Mouse (Mus musculus): ENCODE results near the gene Fam92b. TPM values are rescaled to one million over a fixed set of nuclear protein-coding genes. Genes with fewer than 3 reads are reported as not detected.

The Fam92b gene
- polyA plus RNA-seq, 1 experiment: 10.2 TPM

DNA sequence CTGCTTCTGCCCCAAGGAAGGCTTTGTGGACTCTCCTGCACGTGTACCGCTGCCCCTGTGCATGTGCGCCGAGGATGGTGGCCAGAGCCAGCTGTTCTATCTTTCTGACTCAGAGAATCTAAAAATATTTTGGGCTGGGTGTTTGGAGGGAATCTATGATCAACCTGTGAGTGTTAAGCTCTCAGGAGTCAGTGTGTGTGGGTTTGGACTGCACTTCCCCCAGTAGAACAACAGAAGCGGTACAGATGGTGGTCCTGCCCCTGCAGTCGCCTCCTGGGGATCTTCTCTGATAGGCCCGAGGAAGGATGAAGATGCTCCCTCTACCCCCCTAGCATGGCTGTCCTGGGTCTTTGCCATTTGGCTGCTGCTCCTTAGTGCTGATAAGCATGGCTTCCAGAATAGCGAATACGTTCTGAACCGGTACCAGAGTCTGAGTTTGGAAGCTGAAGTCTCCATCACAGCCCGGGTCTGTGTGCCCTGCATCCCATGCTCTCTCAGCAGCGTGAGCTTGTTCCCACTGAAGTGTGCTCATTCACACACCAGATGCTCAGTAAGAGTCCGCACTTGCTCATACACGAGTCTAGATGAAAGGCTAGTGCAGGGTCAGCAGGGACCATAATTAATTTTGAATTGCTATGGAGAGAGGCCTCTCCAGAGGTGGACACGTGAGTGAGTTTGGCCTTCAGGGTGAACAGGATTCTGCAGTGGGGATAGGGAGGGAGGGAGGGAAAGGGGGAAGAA is 33.2 kb downstream of the Fam92b start:
- DNase-seq: no peak
- WGBS: 54% methylated on average over 15 of the region's 15 CpGs
- TF ChIP-seq CTCF (IDR thresholded peaks at IDR 0.05; ENCODE audit: insufficient read depth, low read length) (no peak), POLR2A (IDR thresholded peaks at IDR 0.05; ENCODE audit: borderline replicate concordance, extremely low read depth, low read depth, low read length) (no peak)
- H3K4me1 ChIP-seq (ENCODE audit: control insufficient read depth, insufficient read depth, low read length): peaks cover 29% of the 10 kb centered on the region
- H3K4me3 ChIP-seq (replicated peaks; ENCODE audit: extremely low read depth, low read depth, low read length): no peak overlapping the region

DNA sequence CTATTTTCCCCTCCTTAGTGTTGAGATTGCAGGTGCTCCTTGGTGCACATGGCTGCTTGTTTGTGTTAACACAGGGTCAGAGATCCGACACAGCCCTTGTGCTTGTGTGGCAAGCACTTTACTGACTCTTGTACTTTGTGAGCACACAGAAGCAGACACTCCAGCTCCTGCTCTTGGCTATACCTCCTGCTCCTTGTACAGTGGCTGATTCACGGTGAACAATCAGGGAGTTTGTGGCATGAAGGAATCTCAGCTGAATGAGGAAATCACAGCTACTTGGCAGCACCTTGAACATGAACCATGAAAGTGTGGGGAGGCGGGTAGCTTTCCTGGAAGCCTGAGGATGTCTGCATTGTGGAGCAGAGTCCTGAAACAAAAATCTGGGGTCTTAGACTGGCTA is 36.5 kb downstream of the Fam92b start:
- TF ChIP-seq POLR2A (IDR thresholded peaks at IDR 0.05; ENCODE audit: borderline replicate concordance, extremely low read depth, low read depth, low read length): no peak
- no peak for TF ChIP-seq CTCF (IDR thresholded peaks at IDR 0.05; ENCODE audit: insufficient read depth, low read length)
- DNase-seq: peak; percentile 34
- WGBS: 44% methylated on average over 3 of the region's 3 CpGs
- no peak overlapping the region for H3K4me3 ChIP-seq (replicated peaks; ENCODE audit: extremely low read depth, low read depth, low read length)
- H3K4me1 ChIP-seq (ENCODE audit: control insufficient read depth, insufficient read depth, low read length): peaks cover 31% of the 10 kb centered on the region

DNA sequence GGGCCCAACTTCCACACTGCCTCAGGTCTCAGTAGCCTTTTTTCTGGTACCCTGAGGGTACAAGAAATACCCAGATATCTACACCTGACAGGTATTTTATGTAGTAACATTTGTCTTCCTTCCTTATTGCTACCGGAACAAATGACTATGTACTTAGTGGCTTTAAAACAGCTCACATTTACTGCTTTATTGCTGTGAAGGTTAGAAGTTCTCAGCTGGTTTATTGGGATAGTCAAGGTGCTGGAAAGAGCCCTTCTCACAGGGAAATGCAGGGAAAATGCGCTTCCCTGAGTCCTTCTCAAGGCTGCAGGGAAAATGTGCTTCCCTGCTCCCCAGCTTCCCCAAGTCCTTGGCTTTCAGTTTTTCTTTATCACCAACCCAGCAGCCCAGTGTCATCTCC is 38.3 kb downstream of the Fam92b start:
- Histone ChIP-seq H3K4me1 (ENCODE audit: control insufficient read depth, insufficient read depth, low read length) (peaks cover 20% of the 10 kb centered on the region), H3K4me3 (replicated peaks; ENCODE audit: extremely low read depth, low read depth, low read length) (no peak overlapping the region)
- 98% methylated on average over 2 of the region's 2 CpGs for WGBS
- no peak for DNase-seq
- TF ChIP-seq POLR2A (IDR thresholded peaks at IDR 0.05; ENCODE audit: borderline replicate concordance, extremely low read depth, low read depth, low read length) (no peak), CTCF (IDR thresholded peaks at IDR 0.05; ENCODE audit: insufficient read depth, low read length) (no peak)

DNA sequence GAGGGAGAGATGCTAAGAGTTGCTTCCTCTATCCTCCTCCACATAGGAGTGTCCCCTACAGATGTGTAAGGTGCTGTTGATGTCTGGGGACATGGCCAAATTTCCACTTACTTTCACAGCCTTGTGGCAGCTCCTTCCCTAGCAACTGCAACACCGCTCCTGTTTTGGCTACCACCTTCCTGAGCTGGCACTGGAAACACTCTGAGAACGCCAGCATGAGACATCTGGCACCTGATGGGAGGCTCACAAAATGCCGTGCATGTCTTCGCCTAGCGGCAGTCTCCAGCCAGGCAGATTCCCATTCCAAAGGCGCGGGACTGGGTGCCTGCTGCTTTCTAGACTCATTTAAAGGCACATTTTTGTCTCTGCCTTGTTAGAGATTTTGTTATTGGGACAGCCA is 40.6 kb downstream of the Fam92b start:
- DNase-seq: no peak
- Histone ChIP-seq H3K4me3 (replicated peaks; ENCODE audit: extremely low read depth, low read depth, low read length) (no peak overlapping the region), H3K4me1 (ENCODE audit: control insufficient read depth, insufficient read depth, low read length) (peaks cover 18% of the 10 kb centered on the region)
- TF ChIP-seq POLR2A (IDR thresholded peaks at IDR 0.05; ENCODE audit: borderline replicate concordance, extremely low read depth, low read depth, low read length): no peak
- no peak for TF ChIP-seq CTCF (IDR thresholded peaks at IDR 0.05; ENCODE audit: insufficient read depth, low read length)
- 45% methylated on average over 7 of the region's 7 CpGs for WGBS

DNA sequence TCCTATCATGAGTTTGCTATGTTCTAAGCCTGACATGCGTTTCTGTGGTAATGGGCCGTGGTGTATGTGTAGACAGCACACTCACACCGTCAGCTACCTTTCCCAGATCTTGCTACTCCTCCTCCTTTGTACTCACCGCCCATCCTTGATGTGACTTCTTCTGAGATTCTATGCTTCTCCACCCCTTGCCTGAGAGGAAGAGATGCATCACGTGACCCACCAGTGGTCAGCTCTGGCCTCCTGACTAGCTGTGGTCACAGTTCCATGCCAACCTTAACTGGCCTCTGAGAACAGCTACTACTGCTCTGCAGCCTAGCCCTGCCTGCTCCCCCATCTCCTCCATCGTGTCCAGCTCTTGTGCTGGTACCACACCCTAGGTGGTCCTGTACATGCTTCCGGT is 41.6 kb downstream of the Fam92b start:
- no peak for DNase-seq
- no peak for TF ChIP-seq CTCF (IDR thresholded peaks at IDR 0.05; ENCODE audit: insufficient read depth, low read length)
- WGBS: 88% methylated on average over 7 of the region's 7 CpGs
- Histone ChIP-seq H3K4me3 (replicated peaks; ENCODE audit: extremely low read depth, low read depth, low read length) (no peak overlapping the region), H3K4me1 (ENCODE audit: control insufficient read depth, insufficient read depth, low read length) (peaks cover 13% of the 10 kb centered on the region)

DNA sequence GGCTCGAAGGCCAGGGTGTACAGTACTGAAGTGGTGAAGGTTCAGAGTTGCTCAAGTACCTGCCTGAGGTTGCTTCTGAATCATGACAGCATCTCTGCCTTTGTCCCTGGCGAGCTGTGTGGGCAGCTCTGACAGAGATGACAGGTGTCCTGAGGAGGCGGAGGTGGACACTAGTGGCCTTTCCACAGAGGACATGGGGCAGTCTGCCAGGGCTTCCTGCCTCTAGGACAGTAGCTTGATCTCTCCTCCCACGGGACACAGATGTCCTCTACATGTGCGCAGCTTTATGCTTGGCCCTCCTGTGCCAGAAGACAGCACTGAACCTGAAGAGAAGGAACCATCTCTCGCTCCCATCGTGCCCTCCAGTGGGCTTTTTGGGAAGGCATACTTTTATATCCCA is 44.1 kb downstream of the Fam92b start:
- TF ChIP-seq POLR2A (IDR thresholded peaks at IDR 0.05; ENCODE audit: borderline replicate concordance, extremely low read depth, low read depth, low read length): no peak
- TF ChIP-seq CTCF (IDR thresholded peaks at IDR 0.05; ENCODE audit: insufficient read depth, low read length): no peak
- Histone ChIP-seq H3K4me3 (replicated peaks; ENCODE audit: extremely low read depth, low read depth, low read length) (no peak overlapping the region), H3K4me1 (ENCODE audit: control insufficient read depth, insufficient read depth, low read length) (peaks cover 13% of the 10 kb centered on the region)
- 66% methylated on average over 7 of the region's 7 CpGs for WGBS
- no peak for DNase-seq

DNA sequence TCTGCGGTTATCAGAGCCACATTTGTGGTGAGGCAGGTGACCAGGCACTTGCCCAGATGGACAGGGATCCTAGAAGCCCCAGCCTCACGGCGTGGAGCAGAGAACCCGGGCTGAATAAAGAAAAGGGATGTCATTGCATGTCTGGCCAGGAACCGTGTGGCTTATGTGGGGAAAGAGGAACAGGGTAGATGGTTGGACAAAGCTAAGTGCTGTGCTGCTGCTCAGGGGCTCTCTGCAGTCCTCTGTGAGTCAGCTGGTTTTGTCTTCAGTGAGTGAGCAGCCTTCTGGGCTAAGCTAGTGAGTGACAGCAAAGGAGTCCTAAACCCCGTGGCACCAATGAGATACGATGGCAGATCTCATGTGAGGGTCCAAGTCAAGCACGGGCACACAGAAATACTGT is 46.1 kb downstream of the Fam92b start:
- no peak for TF ChIP-seq CTCF (IDR thresholded peaks at IDR 0.05; ENCODE audit: insufficient read depth, low read length)
- no peak for TF ChIP-seq POLR2A (IDR thresholded peaks at IDR 0.05; ENCODE audit: borderline replicate concordance, extremely low read depth, low read depth, low read length)

DNA sequence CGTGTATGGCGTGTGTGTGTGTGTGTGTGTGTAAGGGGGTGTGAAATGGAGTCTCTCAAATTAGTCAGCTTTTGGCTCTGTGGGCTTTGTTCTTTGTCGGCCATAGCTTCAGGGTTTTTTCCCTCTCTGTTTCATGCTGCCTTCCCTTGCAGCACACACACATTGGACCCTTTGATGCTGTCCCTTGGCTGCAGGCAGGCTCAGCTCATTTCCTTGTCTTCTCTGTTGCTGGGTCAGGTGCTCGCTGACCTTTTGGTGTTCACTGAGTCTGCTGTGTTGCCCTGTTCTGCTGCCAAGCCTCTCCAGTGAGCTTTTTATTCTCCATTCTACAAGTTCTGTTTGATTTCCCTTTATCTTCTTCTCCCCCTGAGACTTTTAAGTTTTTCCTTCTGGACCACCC is 47.7 kb downstream of the Fam92b start:
- Histone ChIP-seq H3K4me3 (replicated peaks; ENCODE audit: extremely low read depth, low read depth, low read length) (no peak overlapping the region), H3K4me1 (ENCODE audit: control insufficient read depth, insufficient read depth, low read length) (peaks cover 17% of the 10 kb centered on the region)
- DNase-seq: no peak
- WGBS: 75% methylated on average over 4 of the region's 4 CpGs
- TF ChIP-seq POLR2A (IDR thresholded peaks at IDR 0.05; ENCODE audit: borderline replicate concordance, extremely low read depth, low read depth, low read length) (no peak), CTCF (IDR thresholded peaks at IDR 0.05; ENCODE audit: insufficient read depth, low read length) (no peak)

More for the DNA sequence above, 46.1 kb downstream of the Fam92b start:
- 77% methylated on average over 8 of the region's 8 CpGs for WGBS
- Histone ChIP-seq H3K4me1 (ENCODE audit: control insufficient read depth, insufficient read depth, low read length) (peaks cover 12% of the 10 kb centered on the region), H3K4me3 (replicated peaks; ENCODE audit: extremely low read depth, low read depth, low read length) (no peak overlapping the region)
- DNase-seq: no peak

DNA sequence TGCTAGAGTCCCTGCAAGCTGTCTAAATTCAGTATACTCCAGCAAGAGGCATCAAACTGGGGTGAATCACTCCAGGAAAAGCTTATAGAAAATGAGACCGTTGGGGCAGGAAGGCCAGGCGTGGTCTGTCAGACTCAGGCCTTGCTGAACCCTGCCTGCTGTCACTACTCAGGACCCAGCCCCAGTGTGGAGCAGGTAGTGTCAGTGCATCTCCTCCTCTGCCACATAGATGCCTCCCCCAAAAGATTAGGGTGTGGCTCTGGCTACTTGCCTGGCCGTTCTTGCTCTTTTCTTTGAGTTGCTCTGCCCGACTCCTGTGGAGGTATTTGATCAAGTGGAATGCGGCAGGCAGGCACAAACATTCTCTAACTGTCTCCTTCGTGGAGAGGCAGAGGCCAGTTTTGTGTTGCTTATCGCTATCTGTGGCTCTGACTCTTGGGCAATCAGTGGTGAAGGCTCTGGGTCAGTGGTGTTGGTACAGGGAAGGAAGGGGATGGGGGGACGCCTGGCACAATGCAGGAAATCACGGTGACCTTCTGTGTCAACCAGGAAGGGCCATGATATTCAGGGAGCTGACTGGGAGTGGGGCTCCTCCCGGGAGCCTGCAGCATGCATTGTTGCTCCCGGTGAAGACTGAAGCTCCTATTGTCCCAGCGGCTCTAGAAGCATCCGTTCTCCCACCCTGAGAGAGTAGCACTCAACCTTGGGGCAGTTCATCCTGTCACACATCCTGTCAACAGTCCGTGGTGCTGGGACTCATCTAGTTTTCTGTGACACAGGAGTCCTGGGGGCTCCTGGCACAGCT is 50.7 kb downstream of the Fam92b start:
- TF ChIP-seq CTCF (IDR thresholded peaks at IDR 0.05; ENCODE audit: insufficient read depth, low read length): no peak
- peak; percentile 41; the same call in 1 of the 2 replicates for TF ChIP-seq POLR2A (IDR thresholded peaks at IDR 0.05; ENCODE audit: borderline replicate concordance, extremely low read depth, low read depth, low read length)
- no peak for DNase-seq
- no peak overlapping the region for H3K4me3 ChIP-seq (replicated peaks; ENCODE audit: extremely low read depth, low read depth, low read length)
- peaks cover 16% of the 10 kb centered on the region for H3K4me1 ChIP-seq (ENCODE audit: control insufficient read depth, insufficient read depth, low read length)
- 17% methylated on average over 14 of the region's 14 CpGs for WGBS

Measured in lung, adult 2 months (tissue).